Mouse (Mus musculus) forebrain, postnatal 0 days (tissue): Measurements from ENCODE around the gene Taco1. TPM values are rescaled to one million over a fixed set of nuclear protein-coding genes. Genes with fewer than 3 reads are reported as not detected.

ENCODE experiments used
- ATAC-seq: fragments of 200-750 bp; cut with Nextera tagmentation; 2 replicates; pipeline ENCODE4 v1.8.0; 2017; ENCODE audit warnings: mild to moderate bottlenecking, moderate library complexity
- DNase-seq: peaks from one replicate; pipeline ENCODE4 v3.0.0-alpha.2; 2015
- H3K27ac ChIP-seq: fragments of 300-500 bp; sonication (generic); 2 replicates; pipeline ENCODE4 v1.5.1; 2014; ENCODE audit warnings: low read depth, mild to moderate bottlenecking, antibody characterized with exemption, low read length, moderate library complexity, mixed read lengths
- H3K27me3 ChIP-seq: fragments of 300-500 bp; sonication (generic); 2 replicates; pipeline ENCODE4 v1.6.1; 2014; ENCODE audit warnings: mild to moderate bottlenecking, low read length, mixed read lengths; ENCODE audit not compliant: insufficient read depth
- H3K36me3 ChIP-seq: fragments of 300-500 bp; sonication (generic); 2 replicates; pipeline ENCODE4 v1.6.1; 2014; ENCODE audit warnings: mild to moderate bottlenecking, moderate library complexity; ENCODE audit not compliant: insufficient read depth
- H3K4me1 ChIP-seq: fragments of 300-500 bp; sonication (generic); 2 replicates; pipeline ENCODE4 v1.6.1; 2014; ENCODE audit warnings: antibody characterized with exemption; ENCODE audit not compliant: insufficient read depth
- H3K4me2 ChIP-seq: fragments of 300-500 bp; sonication (generic); 2 replicates; pipeline ENCODE4 v1.6.1; 2014; ENCODE audit warnings: low read depth, mild to moderate bottlenecking, moderate library complexity
- H3K4me3 ChIP-seq: fragments of 300-500 bp; sonication (generic); 2 replicates; pipeline ENCODE4 v1.5.1; 2014; ENCODE audit warnings: low read depth, low read length, mixed read lengths
- H3K9ac ChIP-seq: fragments of 300-500 bp; sonication (generic); 2 replicates; pipeline ENCODE4 v1.6.1; 2014; ENCODE audit warnings: mild to moderate bottlenecking
- H3K9me3 ChIP-seq: fragments of 300-500 bp; sonication (generic); 2 replicates; pipeline ENCODE4 v1.6.1; 2016; ENCODE audit warnings: low read length
- CTCF ChIP-seq: sonication (generic); IDR thresholded peaks from 2 replicates; pipeline ENCODE4 v1.5.1; 2016; ENCODE audit warnings: antibody characterized with exemption, control low read depth, low read depth
- WGBS: fragments of 180-500 bp; shearing (Covaris S2); extraction: QIAGEN DNeasy Blood & Tissue Kit; methylation state at CpG from one replicate; pipeline ENCODE4 v1.1.7; 2014; 5-methylcytosine and 5-hydroxymethylcytosine counted together
- polyA plus RNA-seq: library from polyadenylated mRNA; unstranded; fragments of >200 nt; fragmentation: Nextera tagmentation; extraction: Ambion mirVana; gene quantifications from 2 replicates; pipeline ENCODE4 v1.2.1, GENCODE M21; 2015
- total RNA-seq: library from RNA; depleted of rRNA; stranded (reverse); fragments of >200 nt; gene quantifications from 2 replicates; pipeline ENCODE4 v1.2.3, GENCODE M21; 2014

The Taco1 gene
- total and polyA plus RNA-seq, 2 experiments from 2014 or later: 5.0 to 17.4 TPM

- 1% methylated on average over 69 of the region's 69 CpGs for WGBS
- peak; percentile 100 for DNase-seq
- peak within 1 kb of the TSS; percentile 96 for H3K4me3 ChIP-seq
- H3K4me2 ChIP-seq: peak within 1 kb of the TSS; percentile 72
- H3K9me3 ChIP-seq: no peaks in the 10 kb centered on the region
- no peaks in the 10 kb centered on the region for H3K36me3 ChIP-seq
- peaks cover 5% of the 10 kb centered on the region; the same call in 1 of the 2 replicates for H3K4me1 ChIP-seq
- H3K9ac ChIP-seq: peak within 1 kb of the TSS; percentile 82
- no peaks in the 10 kb centered on the region for H3K27me3 ChIP-seq
- TF ChIP-seq CTCF: peak; percentile 80
- peak within 1 kb of the TSS; percentile 95 for H3K27ac ChIP-seq
- peak; percentile 97 for ATAC-seq
Observed at GRCm38 (mm10) chr11:106083708-106084701, 18.1 kb downstream of the Taco1 start, which contains the start of gene Map3k3. Map3k3 (plus strand) TSS chr11:106084613.

GRCm38 (mm10) chr11:106084911-106085561, 19.2 kb downstream of the Taco1 start:
- Histone ChIP-seq H3K4me3 (peak overlapping the region; percentile 96), H3K4me2 (peak overlapping the region; percentile 60), H3K27ac (peak overlapping the region; percentile 95), H3K27me3 (no peaks in the 10 kb centered on the region), H3K36me3 (no peaks in the 10 kb centered on the region), H3K9ac (peak overlapping the region; percentile 82), H3K9me3 (no peaks in the 10 kb centered on the region), H3K4me1 (peaks cover 5% of the 10 kb centered on the region; the same call in 1 of the 2 replicates)
- TF ChIP-seq CTCF: peak; percentile 36
- WGBS: under 1% methylated on average over 50 of the region's 61 CpGs
- ATAC-seq (peak; percentile 27), DNase-seq (peak; percentile 68)

- H3K4me2 ChIP-seq: no peak overlapping the region
- no peak for TF ChIP-seq CTCF
- H3K9me3 ChIP-seq: no peaks in the 10 kb centered on the region
- H3K27me3 ChIP-seq: no peaks in the 10 kb centered on the region
- no peak overlapping the region for H3K9ac ChIP-seq
- H3K4me3 ChIP-seq: no peak overlapping the region
- ATAC-seq (no peak), DNase-seq (no peak)
- H3K27ac ChIP-seq: no peak overlapping the region
- H3K4me1 ChIP-seq: no peaks in the 10 kb centered on the region
- H3K36me3 ChIP-seq: no peaks in the 10 kb centered on the region
- 87% methylated on average over 1 of the region's 1 CpGs for WGBS
Observed at GRCm38 (mm10) chr11:106098223-106098622, 32.4 kb downstream of the Taco1 start.

- WGBS: 86% methylated on average over 3 of the region's 3 CpGs
- Histone ChIP-seq H3K4me2 (no peak overlapping the region), H3K9me3 (no peaks in the 10 kb centered on the region), H3K27ac (no peak overlapping the region), H3K4me1 (no peaks in the 10 kb centered on the region), H3K36me3 (no peaks in the 10 kb centered on the region), H3K9ac (no peak overlapping the region), H3K27me3 (no peaks in the 10 kb centered on the region), H3K4me3 (no peak overlapping the region)
- TF ChIP-seq CTCF: no peak
- no peak for DNase-seq
- ATAC-seq: no peak
Observed at GRCm38 (mm10) chr11:106102866-106103265, 37.0 kb downstream of the Taco1 start.

- DNase-seq (no peak), ATAC-seq (no peak)
- Histone ChIP-seq H3K9ac (no peak overlapping the region), H3K9me3 (no peaks in the 10 kb centered on the region), H3K27me3 (no peaks in the 10 kb centered on the region), H3K4me2 (no peak overlapping the region), H3K36me3 (no peaks in the 10 kb centered on the region), H3K4me1 (no peaks in the 10 kb centered on the region), H3K27ac (no peak overlapping the region), H3K4me3 (no peak overlapping the region)
- no peak for TF ChIP-seq CTCF
- 83% methylated on average over 8 of the region's 8 CpGs for WGBS
Observed at GRCm38 (mm10) chr11:106106047-106106587, 40.3 kb downstream of the Taco1 start.

GRCm38 (mm10) chr11:106111688-106112087, 45.8 kb downstream of the Taco1 start:
- ATAC-seq (no peak), DNase-seq (no peak)
- no peak for TF ChIP-seq CTCF
- no peaks in the 10 kb centered on the region for H3K27me3 ChIP-seq
- H3K9ac ChIP-seq: no peak overlapping the region
- H3K27ac ChIP-seq: no peak overlapping the region
- H3K36me3 ChIP-seq: peaks cover 16% of the 10 kb centered on the region; the same call in 1 of the 2 replicates
- no peaks in the 10 kb centered on the region for H3K9me3 ChIP-seq
- H3K4me2 ChIP-seq: no peak overlapping the region
- H3K4me1 ChIP-seq: no peaks in the 10 kb centered on the region
- no peak overlapping the region for H3K4me3 ChIP-seq
